Mouse (Mus musculus): ENCODE results near the gene Igsf8.

The Igsf8 gene

DNA sequence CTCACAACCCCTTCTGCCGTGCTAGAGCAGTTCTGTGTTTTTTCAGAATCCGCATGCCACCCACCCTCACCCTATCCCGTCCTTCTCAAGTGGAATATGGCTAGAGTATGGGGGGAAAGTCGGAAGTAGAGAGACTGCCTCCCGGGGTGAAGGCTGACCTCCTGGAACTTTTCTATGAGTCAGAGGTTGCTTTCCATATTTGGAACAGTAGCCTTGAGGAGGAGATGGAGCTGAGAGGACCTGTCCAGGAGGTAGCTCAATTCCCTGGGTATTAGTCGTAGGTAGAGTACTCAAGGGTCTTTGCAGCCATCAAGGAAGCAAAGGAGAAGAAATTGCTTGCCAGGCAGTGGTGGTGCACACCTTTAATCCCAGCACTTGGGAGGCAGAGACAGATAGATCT lies 90.6 kb downstream of the Igsf8 start:
- no peak for DNase-seq

DNA sequence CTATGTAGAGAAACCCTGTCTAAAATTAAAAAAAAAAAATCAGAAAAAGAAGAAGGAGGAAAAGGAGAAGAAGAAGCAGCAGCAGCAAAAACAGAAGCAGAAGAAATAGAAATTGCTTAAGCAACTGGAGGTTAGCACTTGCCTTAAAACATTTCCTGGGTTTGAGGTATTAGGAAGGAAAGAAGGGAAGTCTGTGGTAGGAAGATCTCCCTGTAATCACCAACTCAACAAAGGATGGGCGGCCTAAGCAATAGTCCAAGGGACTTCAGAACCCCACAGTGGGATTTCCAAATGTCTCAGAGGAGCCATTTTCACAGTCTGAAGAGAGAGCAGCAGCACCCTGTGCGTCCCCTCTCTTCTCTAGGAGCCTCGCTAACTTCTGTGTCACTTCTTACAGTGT lies 91.0 kb downstream of the Igsf8 start:
- DNase-seq: no peak

DNA sequence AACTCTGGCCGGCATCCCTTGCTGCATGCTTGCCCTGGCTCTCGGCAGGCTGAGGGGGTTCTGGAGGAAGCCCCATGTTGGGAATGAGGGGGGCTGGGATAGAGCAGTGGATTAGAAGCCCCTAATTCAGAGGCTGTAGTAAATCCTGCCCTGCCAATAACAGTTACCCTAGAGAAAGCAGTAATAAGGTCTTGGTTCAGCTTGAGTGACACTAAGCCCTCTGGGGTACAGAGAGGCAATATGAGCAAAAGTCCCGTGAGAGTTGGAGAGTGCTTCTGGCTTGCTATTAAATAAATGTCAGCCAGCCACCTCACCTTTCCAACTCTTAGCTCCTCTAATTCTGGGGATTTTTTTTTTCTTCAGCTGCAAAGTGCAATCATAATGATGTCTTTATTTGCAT lies 93.9 kb downstream of the Igsf8 start:
- no peak for DNase-seq

DNA sequence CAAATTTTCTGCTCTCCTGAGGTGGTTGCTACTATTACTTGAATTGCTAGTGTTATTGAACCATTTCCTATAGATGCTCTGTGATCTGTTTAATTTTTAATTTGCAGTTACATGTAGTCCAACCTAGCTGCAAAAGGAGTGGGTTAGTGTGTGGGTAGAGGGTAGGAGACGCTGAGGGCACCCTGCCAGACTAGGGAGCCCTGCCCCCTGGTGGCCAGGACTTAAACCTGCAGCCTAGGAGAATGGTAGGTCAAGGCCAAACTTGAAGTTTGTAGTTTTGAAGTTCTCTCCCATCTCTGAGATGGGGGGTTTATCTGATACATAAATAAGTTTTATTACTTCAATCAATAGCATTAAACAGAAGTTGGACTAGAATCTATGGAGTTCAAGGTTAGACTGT lies 96.1 kb downstream of the Igsf8 start:
- peak; percentile 68 for DNase-seq

DNA sequence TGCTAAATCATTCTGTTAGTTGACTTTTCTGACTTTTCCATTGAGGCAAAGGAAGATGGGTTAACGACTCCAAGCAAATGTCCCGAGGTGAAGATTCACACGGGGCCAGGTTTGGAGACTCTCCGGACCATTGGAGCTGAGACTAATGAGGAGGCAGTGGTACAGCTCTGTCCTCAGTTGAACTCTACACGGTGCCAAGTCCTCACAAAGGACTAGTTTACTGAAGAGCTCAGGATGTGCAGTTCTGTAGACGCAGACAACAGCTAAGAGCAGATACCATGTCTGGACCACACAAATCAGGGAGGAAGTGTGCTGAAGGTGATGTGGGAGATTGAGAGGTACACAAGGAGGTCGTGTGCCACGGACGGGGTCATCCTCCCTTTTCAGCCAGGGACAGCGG lies 96.9 kb downstream of the Igsf8 start:
- no peak for DNase-seq

DNA sequence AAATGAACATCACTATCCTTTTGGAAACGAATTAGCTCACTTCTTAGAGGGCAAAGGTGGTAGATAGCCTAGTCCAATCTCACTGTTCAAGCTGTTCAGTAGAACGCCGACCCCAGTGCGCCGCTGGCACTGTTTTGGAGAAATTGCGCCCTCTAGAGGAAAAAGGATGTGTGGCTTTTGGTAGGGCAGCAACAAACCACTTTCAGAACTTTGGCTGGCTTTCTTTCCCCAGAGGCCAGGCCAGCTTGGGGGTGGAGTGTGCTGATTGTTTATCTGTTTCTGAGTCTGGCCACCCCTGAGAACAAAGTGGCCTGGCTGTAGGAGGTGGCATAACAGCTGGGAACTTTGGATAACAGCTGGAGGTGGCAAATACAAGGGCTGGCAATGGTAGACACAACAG lies 103.2 kb downstream of the Igsf8 start:
- DNase-seq: peak; percentile 60

DNA sequence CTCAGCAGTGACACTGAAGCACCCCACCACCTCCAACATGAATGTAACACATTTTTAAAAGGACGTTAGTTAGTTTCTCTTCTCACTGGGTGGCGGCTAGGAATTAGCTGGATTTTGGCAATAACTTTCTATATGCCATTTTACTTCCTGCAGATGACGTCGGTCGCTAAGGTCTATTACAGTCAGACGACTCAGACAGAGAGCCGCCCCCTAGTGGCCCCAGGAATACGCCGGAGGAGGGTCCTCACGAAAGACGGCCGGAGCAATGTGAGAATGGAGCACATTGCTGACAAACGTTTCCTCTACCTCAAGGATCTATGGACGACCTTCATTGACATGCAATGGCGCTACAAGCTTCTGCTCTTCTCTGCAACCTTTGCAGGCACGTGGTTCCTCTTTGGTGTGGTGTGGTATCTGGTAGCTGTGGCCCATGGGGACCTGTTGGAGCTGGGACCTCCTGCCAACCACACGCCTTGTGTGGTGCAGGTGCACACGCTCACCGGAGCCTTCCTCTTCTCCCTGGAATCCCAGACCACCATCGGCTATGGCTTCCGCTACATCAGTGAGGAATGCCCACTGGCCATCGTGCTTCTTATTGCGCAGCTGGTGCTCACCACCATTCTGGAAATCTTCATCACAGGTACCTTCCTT lies 107.5 kb downstream of the Igsf8 start:
- no peak for DNase-seq
